Mouse (Mus musculus): ENCODE measurements around the gene March10. TPM values are rescaled to one million over a fixed set of nuclear protein-coding genes. Genes with fewer than 3 reads are reported as not detected.

The March10 gene
- polyA plus RNA-seq, 1 experiment from 2014 or later = 0.19 TPM

DNA sequence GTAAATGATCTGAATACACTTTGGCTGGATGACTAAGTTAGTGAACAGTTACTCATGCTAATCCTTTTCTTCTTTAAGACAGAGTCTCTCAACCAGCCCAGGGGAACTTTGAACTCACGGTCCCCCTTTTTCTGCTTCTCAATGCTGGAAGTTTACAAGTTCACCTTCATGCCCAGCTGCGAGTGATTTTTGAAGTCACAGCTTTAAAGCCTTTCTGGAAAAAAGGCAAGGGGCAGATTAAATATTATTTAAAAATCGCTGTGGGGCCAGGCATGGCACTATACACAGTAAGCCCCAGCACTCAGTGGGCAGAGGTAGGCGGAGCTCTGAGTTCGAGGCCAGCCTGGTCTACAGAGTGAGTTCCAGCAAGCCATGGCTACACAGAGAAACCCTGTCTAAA, 10.3 kb downstream of the March10 start:
- Histone ChIP-seq H3K4me2 (no peak overlapping the region), H3K27me3 (ENCODE audit: control insufficient read depth, insufficient read depth, low read length) (no peaks in the 10 kb centered on the region), H3K4me3 (ENCODE audit: low read depth, low read length) (no peak overlapping the region), H3K36me3 (ENCODE audit: control insufficient read depth, insufficient read depth, low read length) (no peaks in the 10 kb centered on the region), H3K9me3 (replicated peaks; ENCODE audit: control insufficient read depth, low read length) (no peaks in the 10 kb centered on the region), H3K27ac (ENCODE audit: low read depth, low read length) (no peak overlapping the region), H3K4me1 (ENCODE audit: control insufficient read depth, insufficient read depth, low read length) (0 out of 2 replicates have a peak, but pooled peaks cover 10% of the 10 kb centered on the region), H3K9ac (ENCODE audit: low read depth, low read length) (no peak overlapping the region)
- no peak for ATAC-seq (replicated peaks; ENCODE audit: insufficient number of reproducible peaks, low FRiP score, low TSS enrichment)
- WGBS (ENCODE audit: insufficient replicate concordance) = 86% methylated on average over 5 of the region's 5 CpGs

DNA sequence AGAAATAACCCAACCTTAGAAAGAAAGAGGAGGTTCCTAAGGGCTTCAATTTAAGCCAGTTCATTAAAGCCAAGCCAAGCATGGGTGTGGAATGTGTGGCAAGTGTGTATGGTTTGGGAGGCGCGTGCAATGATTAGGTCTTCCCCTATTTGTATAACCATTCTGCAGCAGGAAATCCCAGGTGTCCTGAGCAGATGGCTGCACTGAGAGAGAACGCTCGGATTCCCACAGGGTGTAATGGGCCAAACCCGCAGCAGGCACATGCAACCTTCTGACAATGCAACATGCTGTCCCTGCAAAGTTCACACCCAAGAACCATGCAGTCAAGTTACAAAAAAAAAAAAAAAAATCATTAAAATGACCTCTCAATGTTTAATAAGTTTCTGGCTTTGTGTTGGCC, 10.8 kb downstream of the March10 start:
- no peak for ATAC-seq (replicated peaks; ENCODE audit: insufficient number of reproducible peaks, low FRiP score, low TSS enrichment)
- Histone ChIP-seq H3K27ac (ENCODE audit: low read depth, low read length) (no peak overlapping the region), H3K9ac (ENCODE audit: low read depth, low read length) (no peak overlapping the region), H3K9me3 (replicated peaks; ENCODE audit: control insufficient read depth, low read length) (no peaks in the 10 kb centered on the region), H3K27me3 (ENCODE audit: control insufficient read depth, insufficient read depth, low read length) (no peaks in the 10 kb centered on the region), H3K4me2 (no peak overlapping the region), H3K36me3 (ENCODE audit: control insufficient read depth, insufficient read depth, low read length) (no peaks in the 10 kb centered on the region), H3K4me1 (ENCODE audit: control insufficient read depth, insufficient read depth, low read length) (0 out of 2 replicates have a peak, but pooled peaks cover 10% of the 10 kb centered on the region), H3K4me3 (ENCODE audit: low read depth, low read length) (no peak overlapping the region)
- WGBS (ENCODE audit: insufficient replicate concordance) = 83% methylated on average over 5 of the region's 5 CpGs

DNA sequence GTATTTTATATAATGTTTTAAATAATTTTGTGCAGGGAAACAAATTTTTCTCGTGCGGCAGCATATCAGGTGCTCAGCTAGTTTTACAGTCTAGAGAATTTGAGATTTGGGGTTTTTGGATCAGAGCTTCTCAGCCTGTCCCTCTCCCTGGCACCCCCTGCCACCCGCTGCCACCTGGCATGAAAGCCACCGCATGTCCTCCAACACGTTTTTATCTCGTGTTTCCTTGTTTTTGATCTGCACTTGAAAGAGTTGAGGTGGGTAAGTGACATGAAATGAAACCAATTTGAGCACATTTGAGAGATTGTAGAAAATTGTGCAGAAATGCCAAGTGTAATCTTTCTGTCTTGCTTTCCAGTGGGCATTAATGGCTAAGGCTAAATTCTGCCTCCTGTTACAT, 11.6 kb downstream of the March10 start:
- no peaks in the 10 kb centered on the region for H3K27me3 ChIP-seq (ENCODE audit: control insufficient read depth, insufficient read depth, low read length)
- 67% methylated on average over 6 of the region's 6 CpGs for WGBS (ENCODE audit: insufficient replicate concordance)
- H3K4me1 ChIP-seq (ENCODE audit: control insufficient read depth, insufficient read depth, low read length) = 0 out of 2 replicates have a peak, but pooled peaks cover 10% of the 10 kb centered on the region
- H3K27ac ChIP-seq (ENCODE audit: low read depth, low read length) = no peak overlapping the region
- no peak overlapping the region for H3K4me3 ChIP-seq (ENCODE audit: low read depth, low read length)
- no peak for ATAC-seq (replicated peaks; ENCODE audit: insufficient number of reproducible peaks, low FRiP score, low TSS enrichment)
- H3K36me3 ChIP-seq (ENCODE audit: control insufficient read depth, insufficient read depth, low read length) = no peaks in the 10 kb centered on the region
- no peaks in the 10 kb centered on the region for H3K9me3 ChIP-seq (replicated peaks; ENCODE audit: control insufficient read depth, low read length)
- no peak overlapping the region for H3K4me2 ChIP-seq
- H3K9ac ChIP-seq (ENCODE audit: low read depth, low read length) = no peak overlapping the region

DNA sequence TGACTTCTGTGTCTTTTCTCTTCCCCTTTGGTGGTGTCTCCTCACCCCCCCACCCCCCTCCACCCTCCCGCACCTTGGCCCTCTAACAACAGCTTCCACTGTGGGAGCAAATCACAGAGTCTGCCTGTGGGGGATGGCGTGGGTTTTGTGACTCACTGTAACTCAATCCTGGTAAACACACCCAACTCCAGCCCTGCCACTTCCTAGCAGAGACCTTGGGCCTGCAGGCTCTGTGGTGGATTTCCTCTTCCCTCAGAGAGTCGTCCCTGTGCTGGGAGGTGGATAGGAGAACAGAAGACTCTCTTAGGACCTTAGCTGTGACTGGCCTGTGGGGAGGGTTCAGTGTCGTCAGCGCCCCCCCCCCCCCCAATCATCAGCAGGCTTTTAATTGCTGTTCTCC, 13.0 kb downstream of the March10 start:
- no peak overlapping the region for H3K9ac ChIP-seq (ENCODE audit: low read depth, low read length)
- H3K4me2 ChIP-seq = no peak overlapping the region
- 46% methylated on average over 5 of the region's 5 CpGs for WGBS (ENCODE audit: insufficient replicate concordance)
- no peak for ATAC-seq (replicated peaks; ENCODE audit: insufficient number of reproducible peaks, low FRiP score, low TSS enrichment)
- no peaks in the 10 kb centered on the region for H3K9me3 ChIP-seq (replicated peaks; ENCODE audit: control insufficient read depth, low read length)
- no peaks in the 10 kb centered on the region for H3K27me3 ChIP-seq (ENCODE audit: control insufficient read depth, insufficient read depth, low read length)
- 0 out of 2 replicates have a peak, but pooled peaks cover 7% of the 10 kb centered on the region for H3K4me1 ChIP-seq (ENCODE audit: control insufficient read depth, insufficient read depth, low read length)
- H3K4me3 ChIP-seq (ENCODE audit: low read depth, low read length) = no peak overlapping the region
- no peaks in the 10 kb centered on the region for H3K36me3 ChIP-seq (ENCODE audit: control insufficient read depth, insufficient read depth, low read length)
- H3K27ac ChIP-seq (ENCODE audit: low read depth, low read length) = no peak overlapping the region

DNA sequence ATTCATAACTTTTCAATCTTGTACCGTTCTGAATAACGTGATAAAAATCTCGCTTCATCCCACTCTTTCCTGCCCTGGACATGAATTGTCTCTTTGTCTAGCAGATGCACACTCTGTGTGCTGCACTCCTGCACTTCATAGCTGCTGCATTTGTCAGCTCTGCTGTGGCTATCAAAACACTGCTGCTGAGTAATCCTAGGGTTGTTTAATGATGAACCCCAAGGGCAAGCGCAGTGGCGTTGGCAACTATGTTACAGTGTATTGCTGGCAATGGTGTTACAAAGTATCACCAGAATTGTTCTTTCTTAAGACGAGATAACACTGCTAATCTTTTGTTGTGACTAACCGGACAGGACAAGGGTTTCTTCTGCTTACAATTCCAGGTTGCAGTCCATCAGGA, 16.7 kb downstream of the March10 start:
- H3K4me1 ChIP-seq (ENCODE audit: control insufficient read depth, insufficient read depth, low read length) = 0 out of 2 replicates have a peak, but pooled peaks cover 2% of the 10 kb centered on the region
- no peaks in the 10 kb centered on the region for H3K9me3 ChIP-seq (replicated peaks; ENCODE audit: control insufficient read depth, low read length)
- no peak overlapping the region for H3K4me2 ChIP-seq
- WGBS (ENCODE audit: insufficient replicate concordance) = 67% methylated on average over 7 of the region's 7 CpGs
- no peak overlapping the region for H3K27ac ChIP-seq (ENCODE audit: low read depth, low read length)
- no peak overlapping the region for H3K4me3 ChIP-seq (ENCODE audit: low read depth, low read length)
- no peaks in the 10 kb centered on the region for H3K27me3 ChIP-seq (ENCODE audit: control insufficient read depth, insufficient read depth, low read length)
- no peaks in the 10 kb centered on the region for H3K36me3 ChIP-seq (ENCODE audit: control insufficient read depth, insufficient read depth, low read length)
- no peak overlapping the region for H3K9ac ChIP-seq (ENCODE audit: low read depth, low read length)
- ATAC-seq (replicated peaks; ENCODE audit: insufficient number of reproducible peaks, low FRiP score, low TSS enrichment) = no peak

DNA sequence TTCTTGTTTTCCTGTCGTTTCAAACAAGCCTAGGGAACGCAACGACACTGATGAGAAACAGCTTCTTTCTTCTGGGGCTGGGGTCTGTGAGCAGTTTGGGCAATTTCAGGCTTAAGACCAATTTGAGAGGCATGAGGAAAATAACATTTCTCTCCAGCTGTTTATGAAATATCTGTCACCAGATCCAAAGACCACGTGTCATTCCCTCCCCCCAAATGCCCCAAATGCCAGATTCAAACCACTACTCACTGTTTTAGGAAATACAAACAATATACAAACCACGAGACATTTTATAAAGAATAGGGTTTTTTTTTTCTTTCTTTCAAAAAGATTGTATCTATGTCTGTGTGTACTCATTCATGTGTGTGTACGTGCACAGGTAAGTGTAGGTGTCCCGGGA, 17.6 kb downstream of the March10 start:
- Histone ChIP-seq H3K9ac (ENCODE audit: low read depth, low read length) (no peak overlapping the region), H3K27me3 (ENCODE audit: control insufficient read depth, insufficient read depth, low read length) (no peaks in the 10 kb centered on the region), H3K4me2 (no peak overlapping the region), H3K36me3 (ENCODE audit: control insufficient read depth, insufficient read depth, low read length) (no peaks in the 10 kb centered on the region), H3K27ac (ENCODE audit: low read depth, low read length) (no peak overlapping the region), H3K9me3 (replicated peaks; ENCODE audit: control insufficient read depth, low read length) (no peaks in the 10 kb centered on the region), H3K4me1 (ENCODE audit: control insufficient read depth, insufficient read depth, low read length) (0 out of 2 replicates have a peak, but pooled peaks cover 2% of the 10 kb centered on the region), H3K4me3 (ENCODE audit: low read depth, low read length) (no peak overlapping the region)
- ATAC-seq (replicated peaks; ENCODE audit: insufficient number of reproducible peaks, low FRiP score, low TSS enrichment) = no peak
- 65% methylated on average over 7 of the region's 7 CpGs for WGBS (ENCODE audit: insufficient replicate concordance)

DNA sequence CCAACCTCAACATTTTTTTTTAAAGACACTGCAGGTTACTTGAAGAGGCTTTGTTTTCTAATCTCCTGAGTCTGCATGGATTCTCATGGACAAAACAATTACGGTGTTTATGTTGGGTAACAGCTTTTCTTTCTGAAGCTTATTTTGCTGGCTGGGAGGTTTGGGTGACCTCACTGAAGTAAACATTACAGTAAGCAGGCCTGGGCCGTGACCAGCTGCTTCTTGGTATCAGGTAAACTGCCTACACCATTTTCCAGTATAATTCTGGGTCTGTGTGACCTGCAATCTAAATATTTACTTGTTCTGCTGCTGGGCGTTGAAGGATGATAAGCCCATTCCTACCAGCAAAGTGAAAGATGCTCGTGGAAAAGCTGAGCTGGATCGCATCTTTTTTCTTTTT, 30.1 kb downstream of the March10 start:
- no peak overlapping the region for H3K9ac ChIP-seq (ENCODE audit: low read depth, low read length)
- no peak overlapping the region for H3K27ac ChIP-seq (ENCODE audit: low read depth, low read length)
- H3K36me3 ChIP-seq (ENCODE audit: control insufficient read depth, insufficient read depth, low read length) = no peaks in the 10 kb centered on the region
- H3K4me2 ChIP-seq = no peak overlapping the region
- WGBS (ENCODE audit: insufficient replicate concordance) = 54% methylated on average over 5 of the region's 5 CpGs
- no peaks in the 10 kb centered on the region for H3K27me3 ChIP-seq (ENCODE audit: control insufficient read depth, insufficient read depth, low read length)
- no peaks in the 10 kb centered on the region for H3K4me1 ChIP-seq (ENCODE audit: control insufficient read depth, insufficient read depth, low read length)
- H3K9me3 ChIP-seq (replicated peaks; ENCODE audit: control insufficient read depth, low read length) = no peaks in the 10 kb centered on the region
- no peak overlapping the region for H3K4me3 ChIP-seq (ENCODE audit: low read depth, low read length)
- ATAC-seq (replicated peaks; ENCODE audit: insufficient number of reproducible peaks, low FRiP score, low TSS enrichment) = no peak

DNA sequence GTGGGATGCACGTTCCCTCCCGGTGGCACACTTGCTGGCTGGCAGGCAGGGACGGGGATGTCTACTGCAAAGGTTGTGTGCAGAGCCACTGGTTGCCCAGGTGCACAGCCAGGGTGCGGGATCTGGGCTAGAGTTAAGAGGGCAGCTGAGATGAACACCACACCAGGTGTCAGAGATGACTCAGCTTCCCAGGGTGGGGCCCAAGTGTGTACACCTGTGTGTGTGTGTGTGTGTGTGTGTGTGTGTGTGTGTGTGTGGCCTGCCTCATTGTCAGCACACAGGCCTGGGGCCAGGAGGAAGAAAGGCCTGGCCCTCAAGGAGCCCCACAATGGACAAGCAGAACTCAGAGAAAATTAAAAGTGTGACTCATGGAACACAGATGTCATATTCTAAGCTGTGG, 31.9 kb downstream of the March10 start:
- Histone ChIP-seq H3K27ac (ENCODE audit: low read depth, low read length) (no peak overlapping the region), H3K4me1 (ENCODE audit: control insufficient read depth, insufficient read depth, low read length) (peaks cover 5% of the 10 kb centered on the region; the same call in 1 of the 2 replicates), H3K9me3 (replicated peaks; ENCODE audit: control insufficient read depth, low read length) (no peaks in the 10 kb centered on the region), H3K4me2 (no peak overlapping the region), H3K36me3 (ENCODE audit: control insufficient read depth, insufficient read depth, low read length) (no peaks in the 10 kb centered on the region), H3K9ac (ENCODE audit: low read depth, low read length) (no peak overlapping the region), H3K4me3 (ENCODE audit: low read depth, low read length) (no peak overlapping the region), H3K27me3 (ENCODE audit: control insufficient read depth, insufficient read depth, low read length) (no peaks in the 10 kb centered on the region)
- no peak for ATAC-seq (replicated peaks; ENCODE audit: insufficient number of reproducible peaks, low FRiP score, low TSS enrichment)
- 74% methylated on average over 4 of the region's 4 CpGs for WGBS (ENCODE audit: insufficient replicate concordance)

DNA sequence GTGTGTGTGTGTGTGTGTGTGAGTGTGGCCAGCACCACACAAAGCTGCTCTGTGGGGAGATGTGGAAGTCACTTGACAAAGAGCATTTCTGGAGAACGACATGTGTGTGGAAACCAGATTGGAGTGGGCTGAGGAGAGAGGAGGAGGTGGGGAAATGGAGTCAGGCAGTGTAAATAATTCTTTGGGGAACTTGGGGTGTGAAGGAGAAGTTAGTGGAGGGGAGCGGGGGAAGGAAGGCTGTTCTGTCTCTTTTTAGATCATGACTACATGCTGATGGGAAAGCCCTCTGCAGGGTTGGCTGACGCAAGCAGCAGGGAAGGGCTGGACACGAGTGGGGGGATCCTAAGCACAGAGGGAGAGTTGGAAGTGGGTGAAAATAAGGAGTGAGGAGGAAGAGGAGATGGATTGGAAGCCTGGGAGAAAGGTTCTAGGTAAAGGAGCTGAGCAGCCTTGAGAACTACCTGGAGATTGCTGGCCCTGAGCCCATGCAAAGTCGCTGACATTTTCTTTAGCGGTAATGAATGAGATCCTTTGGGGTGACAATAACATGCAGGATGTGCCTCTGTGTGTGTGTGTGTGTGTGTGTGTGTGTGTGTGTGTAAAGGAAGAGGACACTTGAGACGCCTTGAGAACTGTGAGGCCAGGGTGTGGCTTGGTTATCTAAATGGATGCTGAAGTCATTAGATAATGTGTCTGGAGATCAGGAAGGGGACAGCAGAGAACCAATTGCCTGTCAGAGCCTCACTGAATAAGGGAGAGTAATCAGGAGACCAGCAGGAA, 35.7 kb downstream of the March10 start:
- 36% methylated on average over 7 of the region's 7 CpGs for WGBS (ENCODE audit: insufficient replicate concordance)
- H3K27ac ChIP-seq (ENCODE audit: low read depth, low read length) = no peak overlapping the region

More for the DNA sequence above, 35.7 kb downstream of the March10 start:
- Histone ChIP-seq H3K27me3 (ENCODE audit: control insufficient read depth, insufficient read depth, low read length) (no peaks in the 10 kb centered on the region), H3K9ac (ENCODE audit: low read depth, low read length) (no peak overlapping the region), H3K4me1 (ENCODE audit: control insufficient read depth, insufficient read depth, low read length) (peaks cover 5% of the 10 kb centered on the region; the same call in 1 of the 2 replicates), H3K36me3 (ENCODE audit: control insufficient read depth, insufficient read depth, low read length) (no peaks in the 10 kb centered on the region), H3K4me3 (ENCODE audit: low read depth, low read length) (no peak overlapping the region), H3K9me3 (replicated peaks; ENCODE audit: control insufficient read depth, low read length) (no peaks in the 10 kb centered on the region), H3K4me2 (no peak overlapping the region)
- no peak for ATAC-seq (replicated peaks; ENCODE audit: insufficient number of reproducible peaks, low FRiP score, low TSS enrichment)
